Mouse (Mus musculus): Measurements from ENCODE around the gene Hes3.

DNA sequence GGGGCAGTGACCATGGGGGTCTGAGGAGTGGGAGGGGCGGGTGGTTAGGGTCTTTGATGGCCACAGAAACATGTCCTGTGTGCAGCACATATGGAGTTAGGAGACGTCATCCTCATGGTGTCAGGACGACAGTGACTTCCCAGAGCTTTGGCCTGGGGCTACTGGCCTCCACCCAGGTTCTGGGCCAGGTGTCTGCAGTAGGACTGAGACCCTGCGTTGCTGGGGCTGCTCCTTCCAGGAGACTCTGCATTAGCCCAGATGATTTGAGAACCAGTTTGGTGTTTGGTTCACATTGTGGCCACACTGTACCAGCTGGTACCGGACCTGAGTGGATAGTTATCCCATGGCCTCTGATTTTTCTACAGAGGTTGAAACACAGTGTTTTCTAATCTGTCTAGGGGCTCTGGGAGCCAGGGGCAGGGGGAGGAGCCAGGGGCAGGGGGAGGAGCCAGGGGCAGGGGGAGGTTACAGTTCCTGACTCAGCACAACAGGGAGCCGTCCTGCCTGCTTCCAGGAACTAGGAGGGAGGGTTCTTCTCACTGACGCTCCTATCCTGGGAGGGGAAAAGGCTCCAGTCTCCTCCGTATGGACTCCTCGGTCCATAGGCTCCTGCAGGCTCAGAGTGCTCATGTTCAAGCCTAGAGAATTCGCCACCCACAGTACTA lies 27.8 kb downstream of the Hes3 start:
- TF ChIP-seq CTCF (IDR thresholded peaks at IDR 0.05; ENCODE audit: insufficient read depth, low read length) (no peak), POLR2A (IDR thresholded peaks at IDR 0.05; ENCODE audit: borderline replicate concordance, extremely low read depth, low read depth, low read length) (no peak)
